Mouse (Mus musculus) retina, postnatal 1 day (tissue): Measurements from ENCODE around the gene Gpatch2.

Source experiments
- DNase-seq: peaks from one replicate; pipeline ENCODE4 v3.0.0-alpha.2; 2012

The Gpatch2 gene

GRCm38 (mm10) chr1:187250741-187251262 lies 35.5 kb downstream of the Gpatch2 start:
- DNase-seq: no peak

- DNase-seq: no peak
Measured at GRCm38 (mm10) chr1:187258756-187259155, 43.4 kb downstream of the Gpatch2 start.

- DNase-seq: no peak
Measured at GRCm38 (mm10) chr1:187267601-187268000, 52.3 kb downstream of the Gpatch2 start.

DNA sequence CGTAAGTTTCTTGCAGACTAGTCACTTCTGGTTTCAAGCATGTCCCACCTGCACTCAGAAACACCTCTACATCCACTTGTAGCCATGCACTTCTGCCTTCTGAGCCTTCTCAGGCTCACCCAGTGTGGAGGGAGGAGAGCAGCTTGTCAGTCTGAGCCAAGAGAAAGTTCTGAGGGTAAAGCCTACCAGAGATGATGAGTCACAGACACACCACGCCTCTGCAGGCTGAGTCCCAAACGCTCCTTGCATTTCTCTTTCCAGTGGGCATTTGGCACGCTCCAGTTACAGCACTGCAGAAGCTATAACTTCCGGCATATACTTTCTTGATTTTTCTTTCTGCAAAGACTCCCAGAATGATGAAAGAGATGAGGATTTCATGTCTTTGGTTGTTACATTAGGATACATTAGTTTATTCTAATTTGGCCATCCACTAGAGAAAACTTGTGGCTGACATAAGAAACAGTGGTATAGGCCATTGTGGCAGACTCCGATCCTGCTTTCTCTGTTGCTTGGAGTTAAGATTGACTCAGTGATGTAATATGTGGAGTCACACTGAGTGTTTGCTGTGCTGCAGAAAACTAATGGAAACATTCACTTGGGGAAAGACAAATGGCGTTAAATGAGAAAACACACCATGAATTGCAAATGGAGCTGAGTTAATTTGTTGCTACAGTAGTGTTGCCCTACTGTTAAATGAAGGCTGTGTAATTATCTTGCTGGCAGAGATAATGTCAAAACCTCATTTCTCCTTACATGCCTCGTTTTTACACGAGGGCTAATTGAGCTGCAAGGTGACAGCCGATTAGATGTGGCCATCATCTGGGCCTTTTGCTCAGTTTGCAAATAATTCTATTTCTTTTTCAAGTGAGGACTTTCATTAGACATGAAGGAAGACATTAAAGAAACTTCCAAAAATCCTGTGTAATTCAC lies 55.3 kb downstream of the Gpatch2 start:
- peak; percentile 48 for DNase-seq

DNA sequence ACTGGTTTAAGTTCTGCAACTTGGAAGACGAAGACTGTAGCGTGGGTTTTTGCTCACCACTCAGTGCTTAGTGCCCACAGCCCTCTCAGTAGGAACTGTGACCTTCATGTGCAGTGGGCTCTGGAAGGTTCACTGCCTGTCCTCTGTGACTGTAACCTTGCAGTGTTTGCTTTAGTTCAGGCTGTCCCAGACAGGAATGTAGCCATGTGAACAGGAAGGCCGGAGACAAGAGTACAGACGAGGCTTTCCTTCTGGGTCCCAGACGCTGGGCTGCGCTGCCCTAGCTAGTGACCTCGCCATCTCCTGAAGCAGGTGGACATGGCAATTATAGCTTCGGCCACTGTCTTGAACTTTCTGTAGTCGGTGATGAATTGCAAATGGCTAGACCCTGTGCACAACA lies 62.0 kb downstream of the Gpatch2 start:
- no peak for DNase-seq

DNA sequence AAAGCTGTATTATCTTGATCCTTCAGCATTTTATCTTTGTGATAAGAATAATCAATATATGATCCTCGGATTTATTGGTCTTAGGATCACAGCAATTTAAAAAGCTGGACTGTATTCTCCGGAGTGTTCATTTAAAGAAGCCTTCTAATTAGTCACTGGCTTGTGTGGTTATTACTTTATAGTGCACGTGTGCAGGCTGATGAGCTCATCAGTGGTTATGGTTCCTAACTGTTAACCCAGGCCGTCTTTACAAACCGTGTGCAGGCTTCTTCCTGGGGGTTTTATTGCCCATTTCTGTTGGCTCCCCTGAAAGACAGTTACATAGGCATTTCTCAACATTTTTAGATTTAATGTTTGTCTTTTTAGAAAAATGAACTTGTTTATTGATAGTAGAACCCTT lies 63.2 kb downstream of the Gpatch2 start:
- DNase-seq: no peak

GRCm38 (mm10) chr1:187279776-187280175 lies 64.5 kb downstream of the Gpatch2 start:
- DNase-seq: no peak

DNA sequence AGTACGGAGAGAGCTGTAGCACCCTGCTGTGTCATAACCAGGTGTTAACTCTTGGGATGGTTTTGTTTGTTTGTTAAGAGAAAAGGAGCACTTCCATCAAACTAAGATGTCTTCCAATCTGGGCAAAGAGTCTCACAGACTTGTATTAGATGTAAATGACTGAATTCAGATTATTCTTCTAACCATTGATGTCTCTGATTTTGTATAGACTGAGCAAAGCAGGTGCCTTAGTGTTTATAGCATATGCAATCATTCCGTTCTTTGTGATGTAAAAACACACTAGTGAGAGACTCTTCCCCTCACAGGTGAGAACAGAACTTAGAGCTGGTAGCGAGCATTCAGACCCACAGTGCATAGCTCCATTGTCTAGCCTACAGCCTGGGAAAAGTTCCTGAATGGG lies 67.0 kb downstream of the Gpatch2 start:
- no peak for DNase-seq

GRCm38 (mm10) chr1:187282804-187283203 lies 67.5 kb downstream of the Gpatch2 start:
- DNase-seq: no peak

DNA sequence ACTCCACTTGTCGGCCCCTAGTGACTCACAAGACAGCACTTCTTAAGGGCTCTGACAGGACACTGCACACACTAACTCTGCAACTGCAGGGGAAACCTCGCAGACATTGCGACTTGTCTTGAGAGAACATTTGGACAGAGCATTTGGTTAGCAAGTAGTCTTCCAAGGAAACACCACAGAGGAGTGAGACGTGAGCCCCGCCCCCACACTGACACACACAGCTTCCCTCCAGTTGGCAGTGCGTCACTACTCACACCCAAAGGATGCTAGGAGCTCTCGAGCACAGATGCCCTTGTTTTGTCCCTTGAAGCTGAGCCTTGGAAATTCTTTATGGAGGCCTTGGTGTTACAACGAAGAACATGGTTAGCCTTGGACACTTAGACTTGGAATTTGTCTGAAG lies 70.4 kb downstream of the Gpatch2 start:
- DNase-seq: no peak

DNA sequence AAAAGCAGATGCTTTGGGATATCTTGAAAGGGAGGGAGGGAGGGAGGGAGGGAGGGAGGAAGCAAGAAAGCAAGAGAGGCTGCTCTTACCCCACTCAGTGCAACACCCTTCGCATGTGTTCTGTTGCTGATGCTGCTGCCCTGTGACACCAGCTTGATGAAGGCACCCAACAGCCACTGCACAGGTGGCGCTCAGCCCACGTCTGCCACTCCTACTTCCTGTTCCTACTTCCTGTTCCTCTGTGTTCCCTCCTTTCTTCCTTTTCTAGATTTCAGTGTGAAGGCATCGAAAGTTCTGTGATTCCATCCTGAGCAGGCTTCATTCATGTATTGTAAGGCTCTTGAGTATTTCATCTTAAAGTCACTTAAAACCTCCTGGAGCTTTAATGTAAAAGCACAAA lies 71.1 kb downstream of the Gpatch2 start:
- no peak for DNase-seq

- no peak for DNase-seq
Measured at GRCm38 (mm10) chr1:187286924-187287323, 71.6 kb downstream of the Gpatch2 start.

GRCm38 (mm10) chr1:187290186-187290585 lies 74.9 kb downstream of the Gpatch2 start:
- no peak for DNase-seq

DNA sequence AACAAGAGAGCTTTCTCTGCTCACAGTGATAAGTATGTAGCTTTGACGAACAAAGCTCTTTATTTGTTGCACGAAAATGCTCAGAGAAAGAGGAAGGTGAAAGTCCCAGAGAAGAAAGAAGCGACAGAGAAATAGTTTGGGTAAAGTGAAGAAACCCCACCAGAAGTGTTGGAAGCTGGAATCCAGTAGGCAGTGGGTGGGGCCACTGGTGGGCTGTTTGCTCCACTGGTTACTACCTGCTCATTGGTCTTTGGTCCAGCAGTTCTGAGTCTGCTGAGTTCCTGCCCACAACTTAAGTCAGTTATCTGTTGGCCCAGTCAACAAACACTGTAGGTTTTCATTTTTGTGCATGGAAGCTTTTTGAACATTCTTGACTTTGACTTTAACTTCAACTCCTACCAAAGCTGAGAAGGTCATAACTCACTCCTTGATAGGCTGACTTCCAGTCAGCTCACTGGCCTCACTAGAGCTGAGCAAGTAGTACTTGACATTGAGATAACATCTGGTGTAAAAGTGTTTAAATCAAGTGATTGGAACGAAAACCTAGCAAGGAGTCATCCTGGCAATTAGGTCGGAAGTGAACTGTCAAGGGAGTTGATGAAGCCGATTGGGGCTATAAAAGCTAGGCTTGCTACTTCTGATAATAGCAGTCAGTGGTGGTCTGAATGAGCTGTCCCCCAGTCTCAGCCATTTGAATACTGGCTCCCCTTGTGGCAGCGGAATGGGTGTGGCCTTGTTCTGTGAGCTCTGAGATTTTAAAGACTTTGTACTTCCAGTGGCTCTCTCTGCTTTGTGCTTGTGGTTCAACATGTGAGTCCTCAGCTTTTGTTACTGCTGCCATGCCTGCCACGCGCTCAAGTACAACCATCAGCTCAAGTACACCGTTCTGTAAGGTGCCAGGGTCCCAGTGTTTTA lies 76.4 kb downstream of the Gpatch2 start:
- no peak for DNase-seq

DNA sequence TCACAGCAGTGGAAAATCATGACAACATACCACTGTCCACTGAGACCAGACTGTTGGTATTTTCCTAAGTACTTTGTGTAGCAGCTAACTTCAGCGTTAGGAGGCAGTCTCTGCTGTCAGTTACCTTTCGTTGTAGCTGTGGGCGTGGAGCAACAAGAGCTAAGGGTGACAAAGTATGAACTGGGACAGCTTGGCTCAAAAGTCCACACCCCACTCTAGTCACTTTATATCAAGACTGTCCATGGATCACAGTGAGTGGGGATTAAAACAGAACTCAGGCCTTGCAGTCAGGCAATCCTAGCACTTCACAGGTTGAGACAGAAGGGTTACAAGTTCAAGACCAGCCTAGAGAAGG lies 77.1 kb downstream of the Gpatch2 start:
- DNase-seq: no peak

- DNase-seq: no peak
Measured at GRCm38 (mm10) chr1:187293233-187293632, 77.9 kb downstream of the Gpatch2 start.

- DNase-seq: no peak
Measured at GRCm38 (mm10) chr1:187294522-187294921, 79.2 kb downstream of the Gpatch2 start.

DNA sequence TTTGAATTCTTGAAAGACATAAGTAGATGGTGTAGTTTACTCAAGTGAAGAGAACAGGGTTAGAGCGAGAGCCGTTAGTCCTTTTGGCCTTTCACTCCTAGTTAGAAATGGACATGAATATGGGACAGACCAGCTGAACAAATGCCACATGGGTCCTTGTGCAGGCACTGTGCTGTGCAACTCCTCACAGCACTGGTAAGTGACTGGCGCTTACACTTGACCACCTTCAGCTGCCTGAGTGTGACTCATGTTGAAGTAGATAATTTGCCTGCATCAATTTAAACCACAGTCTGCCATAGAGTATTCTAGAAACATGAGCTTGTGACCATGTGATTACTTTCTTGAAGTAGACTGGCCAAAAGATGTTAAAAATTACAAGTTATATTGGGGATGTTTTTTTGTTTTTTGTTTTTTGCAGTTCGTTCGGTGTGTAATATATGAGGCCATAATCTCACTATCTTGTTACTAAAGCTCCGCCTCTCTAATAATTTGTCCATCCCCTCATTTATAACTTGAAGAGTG lies 79.8 kb downstream of the Gpatch2 start:
- no peak for DNase-seq

- no peak for DNase-seq
Measured at GRCm38 (mm10) chr1:187295711-187296110, 80.4 kb downstream of the Gpatch2 start.

- peak; percentile 72 for DNase-seq
Measured at GRCm38 (mm10) chr1:187299236-187299635, 83.9 kb downstream of the Gpatch2 start.

- peak; percentile 88 for DNase-seq
Measured at GRCm38 (mm10) chr1:187300626-187301025, 85.3 kb downstream of the Gpatch2 start.

GRCm38 (mm10) chr1:187303221-187303620 lies 87.9 kb downstream of the Gpatch2 start:
- DNase-seq: peak; percentile 49

GRCm38 (mm10) chr1:187307335-187307734 lies 92.0 kb downstream of the Gpatch2 start:
- DNase-seq: no peak
